Mouse (Mus musculus): Measurements from ENCODE around the gene 1700008O03Rik. TPM values are rescaled to one million over a fixed set of nuclear protein-coding genes. Genes with fewer than 3 reads are reported as not detected.

Gene 1700008O03Rik
- polyA plus RNA-seq (2012; rRNA removed): 0.69 and 0.75 TPM in 2 replicates

DNA sequence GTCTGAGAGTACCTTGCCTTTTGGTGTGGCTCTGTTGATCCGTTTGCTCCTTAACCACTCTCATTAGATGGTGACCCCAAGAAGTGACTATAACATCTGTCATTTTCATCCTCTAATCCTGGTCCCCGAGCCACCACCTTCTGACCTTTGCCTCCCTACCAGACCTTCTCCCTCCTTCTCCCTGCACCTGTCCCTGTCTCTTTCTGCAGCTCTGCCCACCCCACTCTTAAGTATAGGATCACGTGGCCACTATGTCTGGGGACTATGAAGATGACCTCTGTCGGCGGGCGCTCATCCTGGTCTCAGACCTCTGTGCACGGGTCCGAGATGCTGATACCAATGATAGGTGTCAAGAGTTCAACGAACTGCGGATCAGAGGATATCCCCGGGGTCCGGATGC lies at the start of gene 1700008O03Rik:
Gene 1700008O03Rik, minus strand, starts transcription at position 101 of the 400 bp plus-strand sequence.
- Histone ChIP-seq H3K27me3 (replicated peaks; ENCODE audit: control insufficient read depth, insufficient read depth, low read length) (no peaks in the 10 kb centered on the region), H3K27ac (ENCODE audit: insufficient read depth, low read depth, low read length) (no peak within 1 kb of the TSS), H3K4me3 (ENCODE audit: insufficient read depth, low read depth, low read length) (peak within 1 kb of the TSS; percentile 73), H3K4me1 (ENCODE audit: control insufficient read depth, insufficient read depth, low read length) (no peaks in the 10 kb centered on the region), H3K36me3 (ENCODE audit: control insufficient read depth, insufficient read depth, low read length) (no peaks in the 10 kb centered on the region)
- DNase-seq: no peak
- TF ChIP-seq CTCF (conservative IDR thresholded peaks at IDR 0.05; ENCODE audit: insufficient read depth, insufficient read length, low read depth, low read length) (no peak), POLR2A (IDR thresholded peaks at IDR 0.05; ENCODE audit: low read depth, low read length) (no peak)
- 81% methylated on average over 12 of the region's 12 CpGs for WGBS

DNA sequence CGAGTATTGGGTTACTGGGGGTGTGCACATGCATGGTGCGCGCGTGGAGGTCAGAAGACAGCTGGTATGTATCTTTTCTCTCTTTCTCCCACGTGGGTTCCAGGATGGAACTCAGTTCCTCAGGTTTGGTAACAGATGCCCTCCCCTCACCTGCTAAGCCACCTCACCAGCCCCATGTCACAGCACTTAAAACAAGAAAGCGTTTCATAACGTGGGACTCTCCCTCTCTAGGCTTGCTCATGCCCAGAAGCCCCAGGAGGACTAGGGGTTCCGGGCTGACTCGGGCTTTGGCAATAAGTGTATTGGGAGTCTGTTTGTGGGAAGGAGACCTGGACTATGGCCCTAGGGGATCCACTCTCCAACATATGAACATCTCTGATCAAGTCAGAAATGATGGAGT lies 48.5 kb upstream of the 1700008O03Rik start:
- 40% methylated on average over 9 of the region's 9 CpGs for WGBS
- Histone ChIP-seq H3K4me3 (ENCODE audit: insufficient read depth, low read depth, low read length) (no peak overlapping the region), H3K27me3 (replicated peaks; ENCODE audit: control insufficient read depth, insufficient read depth, low read length) (peaks cover under 1% of the 10 kb centered on the region; the same call in 1 of the 2 replicates), H3K36me3 (ENCODE audit: control insufficient read depth, insufficient read depth, low read length) (no peaks in the 10 kb centered on the region), H3K4me1 (ENCODE audit: control insufficient read depth, insufficient read depth, low read length) (no peaks in the 10 kb centered on the region), H3K27ac (ENCODE audit: insufficient read depth, low read depth, low read length) (no peak overlapping the region)
- no peak for DNase-seq
- TF ChIP-seq CTCF (conservative IDR thresholded peaks at IDR 0.05; ENCODE audit: insufficient read depth, insufficient read length, low read depth, low read length) (no peak), POLR2A (IDR thresholded peaks at IDR 0.05; ENCODE audit: low read depth, low read length) (no peak)

GRCm38 (mm10) chr7:44433371-44433770 lies 47.8 kb upstream of the 1700008O03Rik start:
- TF ChIP-seq CTCF (conservative IDR thresholded peaks at IDR 0.05; ENCODE audit: insufficient read depth, insufficient read length, low read depth, low read length) (no peak), POLR2A (IDR thresholded peaks at IDR 0.05; ENCODE audit: low read depth, low read length) (no peak)
- Histone ChIP-seq H3K4me3 (ENCODE audit: insufficient read depth, low read depth, low read length) (no peak overlapping the region), H3K27me3 (replicated peaks; ENCODE audit: control insufficient read depth, insufficient read depth, low read length) (peaks cover 2% of the 10 kb centered on the region; the same call in 1 of the 2 replicates), H3K4me1 (ENCODE audit: control insufficient read depth, insufficient read depth, low read length) (no peaks in the 10 kb centered on the region), H3K36me3 (ENCODE audit: control insufficient read depth, insufficient read depth, low read length) (no peaks in the 10 kb centered on the region), H3K27ac (ENCODE audit: insufficient read depth, low read depth, low read length) (no peak overlapping the region)
- WGBS: 6% methylated on average over 7 of the region's 7 CpGs
- DNase-seq: no peak

- Histone ChIP-seq H3K4me1 (ENCODE audit: control insufficient read depth, insufficient read depth, low read length) (no peaks in the 10 kb centered on the region), H3K27ac (ENCODE audit: insufficient read depth, low read depth, low read length) (no peak overlapping the region), H3K27me3 (replicated peaks; ENCODE audit: control insufficient read depth, insufficient read depth, low read length) (peaks cover 2% of the 10 kb centered on the region; the same call in 1 of the 2 replicates), H3K4me3 (ENCODE audit: insufficient read depth, low read depth, low read length) (no peak overlapping the region), H3K36me3 (ENCODE audit: control insufficient read depth, insufficient read depth, low read length) (no peaks in the 10 kb centered on the region)
- 68% methylated on average over 6 of the region's 6 CpGs for WGBS
- no peak for DNase-seq
- TF ChIP-seq CTCF (conservative IDR thresholded peaks at IDR 0.05; ENCODE audit: insufficient read depth, insufficient read length, low read depth, low read length): no peak
- no peak for TF ChIP-seq POLR2A (IDR thresholded peaks at IDR 0.05; ENCODE audit: low read depth, low read length)
Observed at GRCm38 (mm10) chr7:44432550-44432949, 46.9 kb upstream of the 1700008O03Rik start.

GRCm38 (mm10) chr7:44429534-44430488 lies 44.2 kb upstream of the 1700008O03Rik start:
- peaks cover 2% of the 10 kb centered on the region; the same call in 1 of the 2 replicates for H3K27me3 ChIP-seq (replicated peaks; ENCODE audit: control insufficient read depth, insufficient read depth, low read length)
- no peaks in the 10 kb centered on the region for H3K4me1 ChIP-seq (ENCODE audit: control insufficient read depth, insufficient read depth, low read length)
- 9% methylated on average over 32 of the region's 32 CpGs for WGBS
- no peak overlapping the region for H3K27ac ChIP-seq (ENCODE audit: insufficient read depth, low read depth, low read length)
- H3K4me3 ChIP-seq (ENCODE audit: insufficient read depth, low read depth, low read length): no peak overlapping the region
- no peak for DNase-seq
- no peaks in the 10 kb centered on the region for H3K36me3 ChIP-seq (ENCODE audit: control insufficient read depth, insufficient read depth, low read length)
- no peak for TF ChIP-seq CTCF (conservative IDR thresholded peaks at IDR 0.05; ENCODE audit: insufficient read depth, insufficient read length, low read depth, low read length)
- no peak for TF ChIP-seq POLR2A (IDR thresholded peaks at IDR 0.05; ENCODE audit: low read depth, low read length)

DNA sequence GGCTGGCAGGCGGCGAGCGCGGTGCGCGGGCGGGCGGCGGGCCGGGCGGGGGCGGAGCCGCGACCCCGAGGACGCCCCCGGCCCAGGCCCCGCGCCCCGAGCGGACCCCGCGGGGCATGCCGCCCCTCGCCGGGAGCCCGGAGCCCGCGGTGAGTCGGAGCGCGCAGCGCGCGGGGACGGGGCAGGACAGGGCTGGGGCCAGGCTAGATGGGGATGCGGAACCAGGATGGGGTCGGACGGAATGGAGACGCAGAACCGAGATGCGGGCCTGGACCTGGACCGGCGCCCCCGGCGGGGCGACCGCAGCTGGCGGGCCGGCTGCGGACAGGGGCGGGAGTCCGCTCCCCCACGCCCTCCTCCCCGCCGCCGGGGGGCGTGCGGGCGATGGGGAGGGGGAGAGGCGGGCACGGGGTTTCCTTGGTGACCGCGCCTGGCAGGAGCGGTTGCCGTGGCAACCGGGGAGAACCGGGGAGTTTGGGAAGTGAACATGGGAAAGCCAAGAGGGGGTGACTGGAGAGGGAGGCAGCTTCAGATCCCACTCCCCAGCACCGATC lies 43.4 kb upstream of the 1700008O03Rik start, which contains the start of gene Lrrc4b:
Gene Lrrc4b, plus strand, starts transcription at position 51 of the 554 bp plus-strand sequence.
- H3K36me3 ChIP-seq (ENCODE audit: control insufficient read depth, insufficient read depth, low read length): no peaks in the 10 kb centered on the region
- H3K4me3 ChIP-seq (ENCODE audit: insufficient read depth, low read depth, low read length): no peak within 1 kb of the TSS
- no peak for DNase-seq
- no peak for TF ChIP-seq CTCF (conservative IDR thresholded peaks at IDR 0.05; ENCODE audit: insufficient read depth, insufficient read length, low read depth, low read length)
- no peak for TF ChIP-seq POLR2A (IDR thresholded peaks at IDR 0.05; ENCODE audit: low read depth, low read length)
- no peaks in the 10 kb centered on the region for H3K4me1 ChIP-seq (ENCODE audit: control insufficient read depth, insufficient read depth, low read length)
- 3% methylated on average over 65 of the region's 69 CpGs for whole genome bisulfite sequencing
- no peak within 1 kb of the TSS for H3K27ac ChIP-seq (ENCODE audit: insufficient read depth, low read depth, low read length)
- peaks cover 2% of the 10 kb centered on the region; the same call in 1 of the 2 replicates for H3K27me3 ChIP-seq (replicated peaks; ENCODE audit: control insufficient read depth, insufficient read depth, low read length)

All from kidney, adult 2 months (tissue).